Mouse (Mus musculus): ENCODE measurements around the gene Hdhd5. TPM values are rescaled to one million over a fixed set of nuclear protein-coding genes. Genes with fewer than 3 reads are reported as not detected.

The Hdhd5 gene
- polyA plus RNA-seq, 1 experiment, result 25.3 TPM

GRCm38 (mm10) chr6:120542061-120542460 lies 10.9 kb upstream of the Hdhd5 start:
- Histone ChIP-seq H3K4me3 (replicated peaks; ENCODE audit: control insufficient read depth, low read depth, low read length) (no peak overlapping the region), H3K4me1 (ENCODE audit: control insufficient read depth, insufficient read depth, low read length) (no peaks in the 10 kb centered on the region), H3K27ac (ENCODE audit: control insufficient read depth, insufficient read depth, low read depth, low read length, poor library complexity) (no peak overlapping the region)
- TF ChIP-seq CTCF (IDR thresholded peaks at IDR 0.05; ENCODE audit: control insufficient read depth, insufficient read depth, low read length) (no peak), POLR2A (IDR thresholded peaks at IDR 0.05; ENCODE audit: borderline replicate concordance, control insufficient read depth, low read depth, low read length) (no peak)
- WGBS, result 24% methylated on average over 1 of the region's 1 CpGs

GRCm38 (mm10) chr6:120541386-120541785 lies 10.3 kb upstream of the Hdhd5 start:
- TF ChIP-seq CTCF (IDR thresholded peaks at IDR 0.05; ENCODE audit: control insufficient read depth, insufficient read depth, low read length) (no peak), POLR2A (IDR thresholded peaks at IDR 0.05; ENCODE audit: borderline replicate concordance, control insufficient read depth, low read depth, low read length) (no peak)
- no peak overlapping the region for H3K27ac ChIP-seq (ENCODE audit: control insufficient read depth, insufficient read depth, low read depth, low read length, poor library complexity)
- H3K4me1 ChIP-seq (ENCODE audit: control insufficient read depth, insufficient read depth, low read length), result no peaks in the 10 kb centered on the region
- 57% methylated on average over 2 of the region's 2 CpGs for WGBS
- H3K4me3 ChIP-seq (replicated peaks; ENCODE audit: control insufficient read depth, low read depth, low read length), result no peak overlapping the region

GRCm38 (mm10) chr6:120539781-120540231 lies 8.7 kb upstream of the Hdhd5 start:
- WGBS, result 61% methylated on average over 10 of the region's 10 CpGs
- TF ChIP-seq CTCF (IDR thresholded peaks at IDR 0.05; ENCODE audit: control insufficient read depth, insufficient read depth, low read length) (no peak), POLR2A (IDR thresholded peaks at IDR 0.05; ENCODE audit: borderline replicate concordance, control insufficient read depth, low read depth, low read length) (no peak)
- H3K27ac ChIP-seq (ENCODE audit: control insufficient read depth, insufficient read depth, low read depth, low read length, poor library complexity), result no peak overlapping the region
- no peaks in the 10 kb centered on the region for H3K4me1 ChIP-seq (ENCODE audit: control insufficient read depth, insufficient read depth, low read length)
- H3K4me3 ChIP-seq (replicated peaks; ENCODE audit: control insufficient read depth, low read depth, low read length), result no peak overlapping the region

DNA sequence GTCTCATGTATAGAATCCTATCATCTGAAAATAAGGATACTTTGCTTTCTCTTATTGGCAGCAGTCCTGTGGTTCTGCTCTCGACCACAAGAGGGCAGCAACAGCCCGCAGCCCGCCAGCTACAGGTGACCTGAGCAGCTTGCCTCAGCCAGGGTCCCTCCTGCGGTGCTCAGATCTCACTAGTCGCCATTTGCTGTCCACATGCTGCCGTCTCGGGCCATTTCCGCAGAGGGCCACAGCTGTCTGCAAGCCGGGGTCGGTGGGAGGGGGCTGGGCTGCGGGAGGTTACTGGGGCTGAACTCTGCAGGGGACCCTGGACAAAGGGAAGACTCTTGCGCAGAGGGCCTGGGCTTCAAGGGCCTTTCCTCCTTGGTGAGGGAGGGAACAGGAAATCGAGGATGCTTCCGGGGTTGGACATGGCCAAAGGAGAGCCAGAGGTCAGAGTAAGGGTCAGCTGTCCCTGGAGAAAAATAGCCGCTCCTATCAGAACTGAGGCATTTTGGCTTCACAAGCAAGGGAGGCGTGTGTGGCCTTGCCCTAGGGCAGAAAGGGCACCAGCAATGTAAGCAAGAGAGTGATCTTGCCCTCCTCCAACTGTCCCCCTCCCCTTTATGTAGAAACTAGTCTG lies 8.1 kb upstream of the Hdhd5 start:
- TF ChIP-seq POLR2A (IDR thresholded peaks at IDR 0.05; ENCODE audit: borderline replicate concordance, control insufficient read depth, low read depth, low read length), result no peak
- peak; percentile 98 for TF ChIP-seq CTCF (IDR thresholded peaks at IDR 0.05; ENCODE audit: control insufficient read depth, insufficient read depth, low read length)
- no peak overlapping the region for H3K4me3 ChIP-seq (replicated peaks; ENCODE audit: control insufficient read depth, low read depth, low read length)
- WGBS, result 18% methylated on average over 16 of the region's 16 CpGs
- H3K27ac ChIP-seq (ENCODE audit: control insufficient read depth, insufficient read depth, low read depth, low read length, poor library complexity), result no peak overlapping the region
- no peaks in the 10 kb centered on the region for H3K4me1 ChIP-seq (ENCODE audit: control insufficient read depth, insufficient read depth, low read length)

- Histone ChIP-seq H3K4me1 (ENCODE audit: control insufficient read depth, insufficient read depth, low read length) (no peaks in the 10 kb centered on the region), H3K27ac (ENCODE audit: control insufficient read depth, insufficient read depth, low read depth, low read length, poor library complexity) (no peak overlapping the region), H3K4me3 (replicated peaks; ENCODE audit: control insufficient read depth, low read depth, low read length) (no peak overlapping the region)
- WGBS, result 67% methylated on average over 2 of the region's 2 CpGs
- TF ChIP-seq CTCF (IDR thresholded peaks at IDR 0.05; ENCODE audit: control insufficient read depth, insufficient read depth, low read length) (no peak), POLR2A (IDR thresholded peaks at IDR 0.05; ENCODE audit: borderline replicate concordance, control insufficient read depth, low read depth, low read length) (no peak)
Measured at GRCm38 (mm10) chr6:120536337-120536736, 5.2 kb upstream of the Hdhd5 start.

DNA sequence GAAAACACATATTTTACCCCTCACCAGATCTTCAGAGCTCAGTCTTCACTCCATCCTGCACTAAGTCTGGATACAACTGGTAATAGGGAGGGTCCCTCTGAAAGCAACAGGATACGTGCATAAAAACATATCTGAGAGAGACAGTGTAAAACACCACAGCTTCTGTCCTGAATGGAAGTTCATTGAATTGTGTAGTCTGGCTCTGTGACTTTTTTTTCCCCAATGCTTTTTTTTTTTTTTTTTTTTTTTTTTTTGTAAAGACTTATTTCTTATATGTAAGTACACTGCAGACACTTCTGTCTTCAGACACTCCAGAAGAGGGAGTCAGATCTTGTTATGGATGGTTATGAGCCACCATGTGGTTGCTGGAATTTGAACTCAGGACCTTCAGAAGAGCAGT lies 1.5 kb upstream of the Hdhd5 start:
- no peak for TF ChIP-seq CTCF (IDR thresholded peaks at IDR 0.05; ENCODE audit: control insufficient read depth, insufficient read depth, low read length)
- no peak for TF ChIP-seq POLR2A (IDR thresholded peaks at IDR 0.05; ENCODE audit: borderline replicate concordance, control insufficient read depth, low read depth, low read length)
- Histone ChIP-seq H3K4me1 (ENCODE audit: control insufficient read depth, insufficient read depth, low read length) (peaks cover 1% of the 10 kb centered on the region), H3K27ac (ENCODE audit: control insufficient read depth, insufficient read depth, low read depth, low read length, poor library complexity) (no peak overlapping the region), H3K4me3 (replicated peaks; ENCODE audit: control insufficient read depth, low read depth, low read length) (no peak overlapping the region)
- WGBS, result 74% methylated on average over 1 of the region's 1 CpGs

GRCm38 (mm10) chr6:120529123-120529522 lies 2.0 kb downstream of the Hdhd5 start:
- H3K27ac ChIP-seq (ENCODE audit: control insufficient read depth, insufficient read depth, low read depth, low read length, poor library complexity), result no peak overlapping the region

GRCm38 (mm10) chr6:120524796-120525195 lies 6.3 kb downstream of the Hdhd5 start:
- H3K4me3 ChIP-seq (replicated peaks; ENCODE audit: control insufficient read depth, low read depth, low read length), result no peak overlapping the region
- no peak for TF ChIP-seq POLR2A (IDR thresholded peaks at IDR 0.05; ENCODE audit: borderline replicate concordance, control insufficient read depth, low read depth, low read length)
- no peak for TF ChIP-seq CTCF (IDR thresholded peaks at IDR 0.05; ENCODE audit: control insufficient read depth, insufficient read depth, low read length)
- H3K27ac ChIP-seq (ENCODE audit: control insufficient read depth, insufficient read depth, low read depth, low read length, poor library complexity), result no peak overlapping the region
- WGBS, result 88% methylated on average over 5 of the region's 5 CpGs
- H3K4me1 ChIP-seq (ENCODE audit: control insufficient read depth, insufficient read depth, low read length), result no peaks in the 10 kb centered on the region

More at GRCm38 (mm10) chr6:120529123-120529522, 2.0 kb downstream of the Hdhd5 start:
- peaks cover 1% of the 10 kb centered on the region for H3K4me1 ChIP-seq (ENCODE audit: control insufficient read depth, insufficient read depth, low read length)
- 48% methylated on average over 4 of the region's 4 CpGs for WGBS
- H3K4me3 ChIP-seq (replicated peaks; ENCODE audit: control insufficient read depth, low read depth, low read length), result no peak overlapping the region
- TF ChIP-seq CTCF (IDR thresholded peaks at IDR 0.05; ENCODE audit: control insufficient read depth, insufficient read depth, low read length), result no peak
- no peak for TF ChIP-seq POLR2A (IDR thresholded peaks at IDR 0.05; ENCODE audit: borderline replicate concordance, control insufficient read depth, low read depth, low read length)
